Mouse (Mus musculus) left cerebral cortex, postnatal 36 days (tissue): ENCODE data around the gene Ccdc63. TPM values are rescaled to one million over a fixed set of nuclear protein-coding genes. Genes with fewer than 3 reads are reported as not detected.
A peak's percentile ranks its signal among the peaks of the same experiment; 100 is the strongest.

Experiments used
- DNase-seq, 2 experiments: peaks; one replicate each; pipeline ENCODE4 v3.0.0; 2021 to 2022; ENCODE audit warnings: low spot score in 2 of 2, mixed read lengths in 1 of 2
- intact Hi-C: fragments of 180-260 bp; cut with DNase I; formaldehyde crosslinking; loops from one replicate; pipeline ENCODE4 v1.15.1; 2025
- total RNA-seq, 2 experiments: library from RNA; stranded (reverse); gene quantifications; 2 replicates each; pipeline ENCODE4 v1.2.3; 2021

The Ccdc63 gene
- total RNA-seq, 2 experiments from 2014 or later = 0.30 to 0.72 TPM

GRCm38 (mm10) chr5:122131076-122132051 is 9.3 kb downstream of the Ccdc63 start:
- intact Hi-C loops = loop anchor here (2.0 to 5.0 kb wide), 3 partner anchors 36 to 211 kb away; no protein-coding TSS in a partner anchor
- peak; percentile 82 to 86 for DNase-seq

- intact Hi-C loops = loop anchor here (2.0 to 5.0 kb wide), 3 partner anchors 37 to 212 kb away; no protein-coding TSS in a partner anchor
- no peak for DNase-seq
These were observed 10.2 kb downstream of the Ccdc63 start for GRCm38 (mm10) chr5:122130341-122130998.

GRCm38 (mm10) chr5:122129068-122129655 is 11.5 kb downstream of the Ccdc63 start:
- peak; percentile 39 to 65 for DNase-seq
- intact Hi-C loops = loop anchor here (1.0 kb wide), 1 partner anchor 139 kb away; no protein-coding TSS in a partner anchor

GRCm38 (mm10) chr5:122125211-122125760 is 15.3 kb downstream of the Ccdc63 start:
- intact Hi-C loops = no loop called here
- DNase-seq = no peak

GRCm38 (mm10) chr5:122116243-122116642 is 24.4 kb downstream of the Ccdc63 start:
- no peak for DNase-seq
- intact Hi-C loops = no loop called here

GRCm38 (mm10) chr5:122115266-122115763 is 25.3 kb downstream of the Ccdc63 start:
- DNase-seq = no peak
- intact Hi-C loops = no loop called here

GRCm38 (mm10) chr5:122114176-122114575 is 26.4 kb downstream of the Ccdc63 start:
- intact Hi-C loops = no loop called here
- DNase-seq = peak in 1 of 2 experiments; percentile 58

- DNase-seq = no peak
- intact Hi-C loops = no loop called here
These were observed 27.2 kb downstream of the Ccdc63 start for GRCm38 (mm10) chr5:122113450-122113849.

- no peak for DNase-seq
- intact Hi-C loops = no loop called here
These were observed 28.7 kb downstream of the Ccdc63 start for GRCm38 (mm10) chr5:122111933-122112248.

- intact Hi-C loops = no loop called here
- no peak for DNase-seq
These were observed 29.3 kb downstream of the Ccdc63 start for GRCm38 (mm10) chr5:122111091-122111932.

- intact Hi-C loops = no loop called here
- DNase-seq = no peak
These were observed 30.0 kb downstream of the Ccdc63 start for GRCm38 (mm10) chr5:122110625-122111024.

GRCm38 (mm10) chr5:122109325-122110060 is 31.1 kb downstream of the Ccdc63 start:
- intact Hi-C loops = no loop called here
- DNase-seq = no peak

- no peak for DNase-seq
- intact Hi-C loops = no loop called here
These were observed 32.5 kb downstream of the Ccdc63 start for GRCm38 (mm10) chr5:122108104-122108503.

- DNase-seq = no peak
- intact Hi-C loops = no loop called here
These were observed 34.4 kb downstream of the Ccdc63 start for GRCm38 (mm10) chr5:122106212-122106611.

GRCm38 (mm10) chr5:122104981-122105380 is 35.6 kb downstream of the Ccdc63 start:
- intact Hi-C loops = no loop called here
- no peak for DNase-seq

- no peak for DNase-seq
- intact Hi-C loops = no loop called here
These were observed 36.4 kb downstream of the Ccdc63 start for GRCm38 (mm10) chr5:122104201-122104600.

GRCm38 (mm10) chr5:122103075-122103474 is 37.5 kb downstream of the Ccdc63 start:
- DNase-seq = no peak
- intact Hi-C loops = no loop called here

GRCm38 (mm10) chr5:122102476-122103050 is 38.1 kb downstream of the Ccdc63 start:
- intact Hi-C loops = no loop called here
- DNase-seq = no peak
